Mouse (Mus musculus): Measurements from ENCODE around the gene Prelid1.

- TF ChIP-seq EP300 (IDR thresholded peaks at IDR 0.05; ENCODE audit: low read depth in 1 of 2, low read length in 2 of 2) (no peak), TAL1 (IDR thresholded peaks at IDR 0.05; ENCODE audit: low read length) (no peak), KAT2A (conservative IDR thresholded peaks at IDR 0.05; ENCODE audit: low read depth, low read length) (no peak), RCOR1 (IDR thresholded peaks at IDR 0.05; ENCODE audit: low read depth, low read length) (no peak), BHLHE40 (IDR thresholded peaks at IDR 0.05; ENCODE audit: borderline replicate concordance, low read depth, low read length) (no peak), GATA1 (IDR thresholded peaks at IDR 0.05; ENCODE audit: low read depth, low read length) (no peak), E2F4 (IDR thresholded peaks at IDR 0.05; ENCODE audit: borderline replicate concordance, low read depth, low read length) (no peak), ZKSCAN1 (IDR thresholded peaks at IDR 0.05; ENCODE audit: low read depth, low read length) (no peak), POLR2A (IDR thresholded peaks at IDR 0.05; ENCODE audit: control insufficient read depth in 1 of 2, insufficient read depth in 1 of 2, low read depth in 1 of 2, low read length in 2 of 2, poor library complexity in 1 of 2) (peak in 1 of 2 experiments; percentile 31; a peak in 1 of 4 replicates), NRF1 (IDR thresholded peaks at IDR 0.05; ENCODE audit: insufficient read depth, low read depth, low read length, poor library complexity, severe bottlenecking) (no peak)
Measured at GRCm38 (mm10) chr13:55277203-55277602, 43.1 kb upstream of the Prelid1 start.

Data from MEL (cell line).